8 mouse cellular contexts compared by ENCODE assay signal in genomic region chr2:174932137-174933012, GRCm38 (mm10).
DNase-seq lines count a peak whose midpoint lies in the region; ATAC-seq lines count a peak whose summit lies in the region.

No protein-coding gene starts in this region.

- H3K9ac ChIP-seq in hindbrain, embryonic 15.5 days: no peak overlapping the region

- no peaks in the 10 kb centered on the region for H3K9me3 ChIP-seq in hindbrain, embryonic 15.5 days

- DNase-seq in R1 (ENCODE audit: low read depth, low spot score): peak; percentile 85
- peak; percentile 88 to 92 for DNase-seq in cerebellum, postnatal 10 days
- peak; percentile 74 to 84 for DNase-seq in frontal cortex, postnatal 10 days (ENCODE audit: low spot score in 2 of 2)
- peak; percentile 86 to 91 for DNase-seq in layer of hippocampus, postnatal 25 days (ENCODE audit: extremely low spot score in 1 of 2, low spot score in 1 of 2)
- peak; percentile 73 for DNase-seq in lung, postnatal 25 days (ENCODE audit: low spot score)
- peak; percentile 89 for DNase-seq in retina, postnatal 1 day
- peak; percentile 64 to 74 for DNase-seq in thymus, postnatal 36 days

- no peak overlapping the region for H3K27ac ChIP-seq in hindbrain, embryonic 15.5 days (replicated peaks)

- 35% methylated on average over 20 of the region's 20 CpGs for WGBS in hindbrain, embryonic 15.5 days

- no peaks in the 10 kb centered on the region for H3K36me3 ChIP-seq in hindbrain, embryonic 15.5 days

- no peaks in the 10 kb centered on the region for H3K27me3 ChIP-seq in hindbrain, embryonic 15.5 days

- H3K4me2 ChIP-seq in hindbrain, embryonic 15.5 days: peak overlapping the region; percentile 17; the same call in 1 of the 2 replicates

- peak; percentile 77 for ATAC-seq in hindbrain, embryonic 15.5 days (ENCODE audit: low FRiP score, low read depth)

- no peak overlapping the region for H3K4me3 ChIP-seq in hindbrain, embryonic 15.5 days

- no peaks in the 10 kb centered on the region for H3K4me1 ChIP-seq in hindbrain, embryonic 15.5 days (replicated peaks)
